Mouse (Mus musculus): Measurements from ENCODE around the gene Btn2a2.
A peak's percentile ranks its signal among the peaks of the same experiment; 100 is the strongest.

Btn2a2 gene

GRCm38 (mm10) chr13:23488400-23489322 is at the start of gene Btn2a2:
Btn2a2 (minus strand) TSS chr13:23488857.
- peak; percentile 81 for DNase-seq

DNA sequence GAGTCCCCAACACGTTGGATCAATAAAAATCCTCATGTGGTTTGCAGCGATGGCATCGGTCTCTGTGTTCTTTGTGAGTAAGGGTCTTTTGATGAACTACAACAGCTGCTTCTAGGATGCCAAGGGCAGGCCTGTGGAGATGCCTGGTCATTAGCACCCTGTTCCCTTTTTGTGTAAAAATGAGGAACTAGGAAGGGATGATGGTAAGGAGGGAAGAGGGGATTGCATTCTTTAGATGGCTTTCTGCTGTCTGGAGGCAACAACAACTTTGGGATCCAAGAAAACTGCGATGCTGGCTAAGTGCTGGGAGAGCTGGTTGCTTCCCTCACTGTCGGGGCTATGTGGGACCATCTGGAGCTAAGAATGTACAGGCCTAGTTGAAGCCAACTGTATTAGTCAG is 49.6 kb upstream of the Btn2a2 start:
- DNase-seq = no peak

GRCm38 (mm10) chr13:23537006-23537710 is 48.5 kb upstream of the Btn2a2 start:
- no peak for DNase-seq

DNA sequence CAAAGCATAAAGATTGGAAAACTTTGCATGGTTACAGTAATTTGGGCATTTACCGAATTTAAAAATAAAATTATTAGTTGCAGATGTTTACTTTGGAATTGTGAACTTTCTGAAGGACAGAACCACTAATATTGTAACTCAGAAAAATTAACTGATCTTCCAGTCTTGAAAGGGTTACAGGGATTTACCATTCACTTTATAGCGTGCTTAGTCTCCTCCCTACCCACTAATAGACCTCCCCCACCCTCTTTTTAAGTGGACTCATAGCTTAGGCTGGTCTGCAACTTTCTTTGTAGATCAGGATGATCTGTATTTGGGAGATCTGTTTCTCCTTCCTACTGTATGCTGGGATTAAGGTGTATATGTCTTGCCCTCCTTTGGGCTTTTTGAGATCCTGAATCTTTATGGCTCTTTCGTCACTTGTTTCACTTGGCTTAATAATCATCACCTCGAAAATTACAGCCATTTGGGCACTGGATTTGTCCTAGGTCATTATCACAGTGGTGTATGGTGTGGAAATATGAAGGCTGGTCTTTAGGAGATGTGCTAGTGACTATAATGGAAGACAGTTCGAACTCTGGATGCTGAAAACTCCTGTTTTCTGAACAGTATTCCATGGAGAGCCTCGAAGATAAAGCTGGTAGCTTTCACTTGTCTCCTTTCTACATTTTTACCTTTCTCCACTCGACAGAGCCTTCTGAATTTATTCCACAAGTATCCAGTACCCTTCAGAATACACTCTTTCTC is 47.6 kb upstream of the Btn2a2 start:
- DNase-seq = no peak

DNA sequence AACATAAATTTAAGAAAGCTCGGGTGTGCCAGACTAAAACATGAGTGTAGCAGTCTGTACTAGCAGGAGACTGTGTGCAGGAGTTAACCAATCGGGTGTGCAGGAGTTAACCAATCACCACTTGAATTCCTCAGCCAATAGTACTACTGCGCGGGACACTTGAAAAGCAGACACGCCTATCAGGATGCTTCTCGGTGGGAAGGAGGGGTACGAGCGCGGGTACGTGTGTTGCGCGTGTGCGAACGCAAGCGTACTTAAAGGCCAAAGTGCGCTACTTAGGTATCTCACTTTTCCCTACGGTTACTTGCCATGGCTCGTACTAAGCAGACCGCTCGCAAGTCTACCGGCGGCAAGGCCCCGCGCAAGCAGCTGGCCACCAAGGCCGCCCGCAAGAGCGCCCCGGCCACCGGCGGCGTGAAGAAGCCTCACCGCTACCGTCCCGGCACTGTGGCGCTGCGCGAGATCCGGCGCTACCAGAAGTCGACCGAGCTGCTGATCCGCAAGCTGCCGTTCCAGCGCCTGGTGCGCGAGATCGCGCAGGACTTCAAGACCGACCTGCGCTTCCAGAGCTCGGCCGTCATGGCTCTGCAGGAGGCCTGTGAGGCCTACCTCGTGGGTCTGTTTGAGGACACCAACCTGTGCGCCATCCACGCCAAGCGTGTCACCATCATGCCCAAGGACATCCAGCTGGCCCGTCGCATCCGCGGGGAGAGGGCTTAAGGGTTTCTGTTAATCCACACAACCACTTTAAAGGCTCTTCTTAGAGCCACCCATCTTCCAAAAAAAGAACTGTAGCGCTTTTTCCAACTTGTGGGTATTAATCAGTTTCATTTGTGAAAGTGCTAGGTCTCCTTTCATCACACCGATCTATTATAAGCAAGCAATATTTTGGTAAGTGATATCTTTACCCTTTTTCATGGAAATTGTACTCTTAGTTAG is 46.7 kb upstream of the Btn2a2 start, which contains the start of gene Hist1h3g:
Hist1h3g (plus strand) TSS at position 286 of the 939 bp plus-strand sequence.
- DNase-seq = peak; percentile 93

- DNase-seq = no peak
Measured at GRCm38 (mm10) chr13:23534368-23535131, 45.9 kb upstream of the Btn2a2 start.

DNA sequence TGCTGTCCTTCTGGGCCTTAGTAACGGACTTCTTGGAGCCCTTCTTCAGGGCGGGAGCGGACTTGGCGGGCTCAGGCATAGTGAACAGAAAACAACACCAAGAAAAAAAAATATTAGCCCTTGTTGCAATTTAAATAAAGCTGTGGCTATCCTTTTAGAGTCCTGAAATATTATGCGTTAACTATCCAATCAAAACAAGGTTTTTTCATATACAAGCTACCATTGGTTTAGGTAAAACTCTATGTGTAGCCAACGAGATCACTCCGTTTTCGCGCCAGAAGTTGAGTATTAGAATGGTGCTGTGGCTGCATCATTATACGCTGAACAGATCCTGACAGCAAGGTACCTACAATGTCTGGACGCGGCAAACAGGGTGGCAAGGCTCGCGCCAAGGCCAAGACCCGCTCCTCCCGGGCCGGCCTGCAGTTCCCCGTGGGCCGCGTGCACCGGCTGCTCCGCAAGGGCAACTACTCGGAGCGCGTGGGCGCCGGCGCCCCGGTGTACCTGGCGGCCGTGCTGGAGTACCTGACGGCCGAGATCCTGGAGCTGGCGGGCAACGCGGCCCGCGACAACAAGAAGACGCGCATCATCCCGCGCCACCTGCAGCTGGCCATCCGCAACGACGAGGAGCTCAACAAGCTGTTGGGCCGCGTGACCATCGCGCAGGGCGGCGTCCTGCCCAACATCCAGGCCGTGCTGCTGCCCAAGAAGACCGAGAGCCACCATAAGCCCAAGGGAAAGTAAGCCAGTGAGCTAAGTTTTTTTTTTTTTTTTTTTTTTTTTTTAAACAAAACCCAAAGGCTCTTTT is 45.1 kb upstream of the Btn2a2 start, which contains the start of gene Hist1h2af:
Hist1h2af (plus strand) TSS at position 347 of the 808 bp plus-strand sequence.
- peak; percentile 83 for DNase-seq

DNA sequence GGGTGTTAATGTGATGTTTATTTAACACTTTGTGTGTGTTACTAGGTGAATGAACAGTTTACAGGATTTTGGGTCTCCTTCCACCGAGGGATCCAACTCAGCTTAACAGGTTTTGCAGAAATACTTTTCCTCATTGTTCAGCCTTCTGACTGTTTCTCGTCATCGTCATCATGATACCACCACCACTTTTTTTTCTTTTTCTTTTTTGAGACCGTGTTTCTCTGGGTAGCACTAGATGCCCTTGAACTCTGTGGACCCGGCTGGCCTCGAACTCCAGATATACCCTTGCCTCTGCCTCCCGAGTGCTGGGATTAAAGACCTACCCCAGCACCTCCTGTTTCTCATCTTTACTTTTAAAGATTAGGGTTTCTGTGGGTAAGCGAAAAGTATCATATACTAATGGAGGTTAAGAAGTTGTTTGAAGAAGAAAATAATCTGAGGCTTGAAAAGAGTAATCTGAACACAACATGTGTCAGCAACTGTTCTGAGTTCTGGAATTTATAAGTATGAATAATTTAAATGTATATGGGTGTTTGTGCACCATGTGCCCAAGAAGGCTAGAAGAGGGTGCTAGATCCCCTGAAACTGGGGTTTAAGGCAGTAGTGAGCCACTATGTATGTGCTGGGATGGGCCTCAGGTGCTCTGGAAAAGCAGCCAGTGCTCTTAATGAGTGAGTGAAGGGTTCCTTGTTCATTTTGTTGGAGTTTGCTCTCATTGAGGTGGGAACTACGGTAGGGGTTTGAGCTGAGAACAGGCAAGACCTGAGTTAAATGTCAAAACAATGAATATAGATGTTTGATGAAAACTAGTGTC is 43.8 kb upstream of the Btn2a2 start:
- no peak for DNase-seq

- peak; percentile 98 for DNase-seq
Measured at GRCm38 (mm10) chr13:23530901-23531875, 42.5 kb upstream of the Btn2a2 start, which contains the start of gene Hist1h4h. Hist1h4h (plus strand) TSS chr13:23531050.

DNA sequence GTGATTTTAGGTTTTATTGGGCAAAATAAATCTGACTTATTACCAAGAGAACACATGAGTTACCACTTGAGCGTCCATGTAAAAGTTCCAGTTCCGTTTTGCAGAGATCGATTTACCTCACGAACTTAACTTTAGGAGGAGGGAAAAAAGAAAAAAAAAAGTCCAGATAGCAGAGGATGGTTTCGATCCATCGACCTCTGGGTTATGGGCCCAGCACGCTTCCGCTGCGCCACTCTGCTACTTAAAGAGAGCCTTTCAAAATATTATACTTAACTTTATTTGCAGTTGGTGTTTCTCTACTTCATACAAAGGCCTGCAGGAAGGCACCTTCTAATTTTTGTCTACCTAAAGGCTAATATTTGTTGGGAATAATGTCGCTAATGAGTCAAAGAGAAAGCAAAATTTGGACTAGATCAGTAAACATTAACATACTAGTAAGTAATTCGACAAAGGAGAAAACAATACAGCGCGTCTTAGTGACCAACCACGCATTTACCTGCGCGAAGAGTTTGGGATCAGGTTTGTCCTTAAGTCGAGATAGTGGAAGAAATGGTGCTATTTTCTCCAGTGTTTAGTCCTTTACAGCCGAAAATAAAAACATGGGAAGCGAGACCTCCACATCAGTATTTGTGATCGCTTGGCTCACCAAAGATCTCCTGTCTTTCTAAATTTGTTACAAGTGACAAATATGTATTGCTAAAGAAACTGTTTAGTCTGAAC is 41.7 kb upstream of the Btn2a2 start:
- DNase-seq = peak; percentile 75

GRCm38 (mm10) chr13:23529480-23530165 is 41.0 kb upstream of the Btn2a2 start:
- DNase-seq = no peak

GRCm38 (mm10) chr13:23529005-23529404 is 40.3 kb upstream of the Btn2a2 start:
- DNase-seq = peak; percentile 29

DNA sequence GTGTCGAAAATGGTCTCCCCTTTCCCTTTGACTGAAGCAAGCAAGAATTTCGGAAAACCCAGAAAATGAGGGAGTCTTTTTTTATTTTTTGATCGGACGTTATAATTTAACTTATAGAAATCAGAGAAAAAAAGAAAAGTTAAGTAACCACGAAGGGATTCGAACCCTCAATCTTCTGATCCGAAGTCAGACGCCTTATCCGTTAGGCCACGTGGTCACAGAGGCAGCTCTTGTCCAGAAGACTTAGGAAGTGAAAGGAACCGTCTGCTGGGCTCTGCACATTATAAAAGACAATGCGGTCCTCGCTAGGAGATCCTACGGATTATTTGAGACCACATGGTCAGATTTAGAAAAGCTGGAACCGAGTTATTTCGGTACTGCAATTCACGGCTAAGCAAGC is 37.7 kb upstream of the Btn2a2 start:
- DNase-seq = peak; percentile 93

DNA sequence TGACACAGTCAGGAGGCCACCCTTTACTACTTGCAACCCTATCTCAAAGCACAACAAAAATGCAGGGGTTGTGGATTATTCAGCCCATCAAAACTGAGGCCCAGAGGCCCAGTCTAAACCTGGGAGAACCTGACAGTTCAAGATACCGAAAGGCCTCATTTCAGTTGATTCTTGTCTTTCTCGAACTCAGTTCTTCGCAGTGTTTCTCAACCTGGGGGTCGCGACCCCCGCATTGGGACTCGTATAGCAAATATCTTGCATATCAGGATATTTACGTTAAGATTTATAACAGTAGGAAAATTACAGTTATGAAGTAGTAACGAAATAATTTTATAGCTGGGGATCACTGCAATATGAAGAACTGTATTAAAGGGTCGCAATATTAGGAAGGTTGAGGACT is 37.2 kb upstream of the Btn2a2 start:
- DNase-seq = no peak

DNA sequence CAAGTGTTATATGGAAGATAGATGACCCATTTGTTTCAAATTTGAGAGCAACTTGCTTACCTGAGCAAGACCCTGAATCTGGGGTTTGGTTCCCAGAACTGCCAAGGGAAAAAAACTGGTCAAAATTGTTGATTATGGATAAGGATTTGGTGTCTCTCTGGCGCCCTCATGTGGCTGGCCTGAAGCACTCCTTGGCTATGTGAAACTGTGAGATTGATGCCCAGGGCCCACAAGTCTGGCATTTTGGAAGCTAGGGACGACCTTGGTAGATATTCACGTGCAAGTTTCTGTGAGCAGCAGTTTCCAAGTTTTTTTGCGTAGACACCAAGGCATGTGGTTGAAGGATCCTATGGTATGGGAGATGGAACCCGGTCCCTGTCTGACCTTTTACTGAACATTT is 36.0 kb upstream of the Btn2a2 start:
- DNase-seq = peak; percentile 65

GRCm38 (mm10) chr13:23523976-23524375 is 35.3 kb upstream of the Btn2a2 start:
- no peak for DNase-seq

- DNase-seq = peak; percentile 82
Measured at GRCm38 (mm10) chr13:23521703-23522102, 33.0 kb upstream of the Btn2a2 start.
